Mouse (Mus musculus) thymus, adult 18-20 months (tissue): ENCODE data around the gene Clcn1.

Source experiments
- DNase-seq, 2 experiments: peaks; one replicate each; pipeline ENCODE4 v3.0.0; 2022; ENCODE audit warnings: mixed read lengths in 2 of 2

The Clcn1 gene

GRCm38 (mm10) chr6:42309816-42310378 lies 23.4 kb downstream of the Clcn1 start:
- no peak for DNase-seq

GRCm38 (mm10) chr6:42310427-42311053 lies 24.1 kb downstream of the Clcn1 start:
- DNase-seq, result no peak

GRCm38 (mm10) chr6:42318293-42318692 lies 31.8 kb downstream of the Clcn1 start:
- DNase-seq, result no peak

GRCm38 (mm10) chr6:42323371-42324066 lies 37.0 kb downstream of the Clcn1 start:
- no peak for DNase-seq

- DNase-seq, result peak in 1 of 2 experiments; percentile 13
These were observed 37.6 kb downstream of the Clcn1 start for GRCm38 (mm10) chr6:42324067-42324481.

- peak; percentile 34 to 37 for DNase-seq
These were observed 38.2 kb downstream of the Clcn1 start, which contains the start of gene Fam131b for GRCm38 (mm10) chr6:42324482-42325267. Gene Fam131b (minus strand): TSS chr6:42324643.

- DNase-seq, result peak; percentile 38 to 60
These were observed 38.8 kb downstream of the Clcn1 start for GRCm38 (mm10) chr6:42325268-42325609.

- no peak for DNase-seq
These were observed 40.0 kb downstream of the Clcn1 start for GRCm38 (mm10) chr6:42326509-42326908.

- no peak for DNase-seq
These were observed 42.3 kb downstream of the Clcn1 start for GRCm38 (mm10) chr6:42328757-42329156.

- DNase-seq, result no peak
These were observed 43.7 kb downstream of the Clcn1 start for GRCm38 (mm10) chr6:42330216-42330615.

GRCm38 (mm10) chr6:42330946-42331345 lies 44.5 kb downstream of the Clcn1 start:
- no peak for DNase-seq

GRCm38 (mm10) chr6:42339189-42339588 lies 52.7 kb downstream of the Clcn1 start:
- no peak for DNase-seq

- DNase-seq, result no peak
These were observed 53.5 kb downstream of the Clcn1 start for GRCm38 (mm10) chr6:42339981-42340380.

- no peak for DNase-seq
These were observed 55.7 kb downstream of the Clcn1 start for GRCm38 (mm10) chr6:42342171-42342570.

- peak; percentile 55 to 72 for DNase-seq
These were observed 57.1 kb downstream of the Clcn1 start for GRCm38 (mm10) chr6:42343361-42344120.

GRCm38 (mm10) chr6:42344255-42344654 lies 57.8 kb downstream of the Clcn1 start:
- no peak for DNase-seq

GRCm38 (mm10) chr6:42348281-42349005 lies 62.0 kb downstream of the Clcn1 start:
- DNase-seq, result no peak

GRCm38 (mm10) chr6:42349006-42349425 lies 62.5 kb downstream of the Clcn1 start:
- DNase-seq, result peak; percentile 68 to 73

- peak; percentile 86 to 87 for DNase-seq
These were observed 63.0 kb downstream of the Clcn1 start, which contains the start of gene Zyx for GRCm38 (mm10) chr6:42349426-42350020. Gene Zyx (plus strand): TSS chr6:42349630.

GRCm38 (mm10) chr6:42350021-42350967 lies 63.8 kb downstream of the Clcn1 start:
- DNase-seq, result peak; percentile 51 to 52
